Mouse (Mus musculus) G1E (cell line): ENCODE data around the gene Ufl1.

ENCODE experiments used
- CTCF ChIP-seq: IDR thresholded peaks from 2 replicates; pipeline ENCODE4 v1.5.1; 2012; ENCODE audit warnings: low read depth, low read length, inconsistent platforms, mixed read lengths
- GATA1 ChIP-seq: IDR thresholded peaks from 2 replicates; pipeline ENCODE4 v1.6.1; 2012; ENCODE audit warnings: borderline replicate concordance, low read length, inconsistent platforms, mixed read lengths
- GATA2 ChIP-seq: IDR thresholded peaks from 2 replicates; pipeline ENCODE4 v1.6.1; 2012; ENCODE audit warnings: low read depth, low read length, inconsistent platforms, borderline replicate concordance
- POLR2AphosphoS5 ChIP-seq: IDR thresholded peaks from 2 replicates; pipeline ENCODE4 v1.6.1; 2012; ENCODE audit warnings: low read depth, low read length, inconsistent platforms; ENCODE audit not compliant: insufficient replicate concordance
- TAL1 ChIP-seq: conservative IDR thresholded peaks from 2 replicates; pipeline ENCODE4 v1.6.1; 2012; ENCODE audit warnings: low read depth, low read length, inconsistent platforms, mixed read lengths

DNA sequence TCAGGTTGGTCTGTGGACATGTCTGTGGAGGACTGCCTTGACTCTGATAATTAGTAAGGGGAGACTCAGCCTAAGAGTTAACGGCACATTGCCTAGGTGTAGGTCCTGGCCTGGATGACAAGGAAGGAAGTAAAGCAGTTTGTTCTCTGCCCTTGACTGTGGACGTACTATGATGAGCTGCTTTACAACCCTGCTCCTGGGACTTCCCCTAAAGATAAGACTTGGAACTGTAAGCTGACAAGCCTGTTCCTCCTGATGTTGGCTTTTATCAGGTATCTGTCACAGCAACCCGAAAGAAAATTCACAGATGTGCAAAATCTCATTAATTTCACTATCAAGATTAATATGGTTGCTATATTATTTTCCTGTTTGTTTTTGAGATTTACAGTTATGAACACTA is 14.5 kb downstream of the Ufl1 start:
- TF ChIP-seq CTCF (no peak), TAL1 (no peak), GATA2 (no peak), POLR2AphosphoS5 (no peak), GATA1 (no peak)
